Mouse (Mus musculus) right cerebral cortex, postnatal 25 days (tissue): ENCODE results near the gene Aldh4a1.

Source experiments
- DNase-seq: peaks from one replicate; pipeline ENCODE4 v3.0.0; 2022

The Aldh4a1 gene

DNA sequence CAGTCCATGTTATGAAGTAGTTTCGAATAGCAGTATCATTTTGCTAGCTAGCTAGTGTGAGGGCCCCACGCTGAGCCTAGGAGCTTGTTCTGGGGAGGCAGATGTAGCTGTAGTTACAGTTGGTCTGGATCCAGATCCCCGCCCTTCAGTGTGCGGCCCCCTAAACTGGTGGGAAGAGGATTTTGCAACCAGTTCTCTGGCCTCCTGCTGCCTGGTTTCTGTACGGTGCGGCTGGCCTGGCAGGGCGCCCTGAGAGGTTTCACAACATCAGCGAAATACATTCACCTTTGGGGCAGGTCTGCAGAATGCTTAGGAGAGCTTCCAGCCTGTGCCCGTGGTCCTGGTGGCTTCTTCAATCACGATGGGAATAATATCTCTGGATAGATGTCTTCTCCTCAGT is 2.0 kb downstream of the Aldh4a1 start:
- no peak for DNase-seq

GRCm38 (mm10) chr4:139627361-139627760 is 4.7 kb downstream of the Aldh4a1 start:
- no peak for DNase-seq

DNA sequence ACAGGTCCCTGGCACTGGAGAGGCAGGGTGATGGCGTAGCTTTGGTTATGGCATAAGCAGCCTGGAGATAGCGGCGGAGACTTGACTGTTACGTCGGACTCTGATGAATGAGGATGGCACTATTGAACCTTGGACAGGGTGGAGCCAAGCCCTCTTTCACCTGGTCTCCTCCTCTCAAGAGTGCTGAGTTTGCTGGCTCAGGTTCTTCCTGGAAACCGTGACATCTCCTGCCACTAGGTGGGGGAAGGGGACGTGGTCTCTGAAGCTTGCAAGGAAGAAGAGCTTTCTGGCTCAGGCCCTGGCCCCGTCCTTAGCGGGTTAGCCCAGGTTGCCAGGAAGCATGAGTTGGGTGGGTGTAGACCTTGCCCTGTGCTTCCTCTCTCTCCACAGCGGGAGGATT is 7.5 kb downstream of the Aldh4a1 start:
- DNase-seq = no peak

DNA sequence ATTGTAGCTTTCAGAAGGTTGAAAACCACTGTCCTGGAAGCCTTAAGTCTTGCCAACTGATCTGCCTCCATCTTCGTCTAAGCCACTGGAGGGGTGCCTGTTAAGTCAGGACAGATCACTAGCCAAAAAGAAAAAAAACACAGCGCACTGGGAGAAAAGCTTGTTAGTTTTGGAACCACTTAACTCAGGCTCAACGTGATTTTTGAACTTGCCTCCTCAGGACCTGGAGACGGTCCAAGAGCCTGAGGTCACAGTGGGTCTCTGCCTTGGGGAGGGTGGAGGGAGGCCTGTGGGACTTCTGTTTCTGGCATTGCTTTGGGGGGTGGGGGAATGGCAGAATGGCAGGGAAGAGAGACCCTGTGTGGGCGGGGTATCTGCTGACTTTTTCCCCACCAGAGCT is 8.5 kb downstream of the Aldh4a1 start:
- no peak for DNase-seq

DNA sequence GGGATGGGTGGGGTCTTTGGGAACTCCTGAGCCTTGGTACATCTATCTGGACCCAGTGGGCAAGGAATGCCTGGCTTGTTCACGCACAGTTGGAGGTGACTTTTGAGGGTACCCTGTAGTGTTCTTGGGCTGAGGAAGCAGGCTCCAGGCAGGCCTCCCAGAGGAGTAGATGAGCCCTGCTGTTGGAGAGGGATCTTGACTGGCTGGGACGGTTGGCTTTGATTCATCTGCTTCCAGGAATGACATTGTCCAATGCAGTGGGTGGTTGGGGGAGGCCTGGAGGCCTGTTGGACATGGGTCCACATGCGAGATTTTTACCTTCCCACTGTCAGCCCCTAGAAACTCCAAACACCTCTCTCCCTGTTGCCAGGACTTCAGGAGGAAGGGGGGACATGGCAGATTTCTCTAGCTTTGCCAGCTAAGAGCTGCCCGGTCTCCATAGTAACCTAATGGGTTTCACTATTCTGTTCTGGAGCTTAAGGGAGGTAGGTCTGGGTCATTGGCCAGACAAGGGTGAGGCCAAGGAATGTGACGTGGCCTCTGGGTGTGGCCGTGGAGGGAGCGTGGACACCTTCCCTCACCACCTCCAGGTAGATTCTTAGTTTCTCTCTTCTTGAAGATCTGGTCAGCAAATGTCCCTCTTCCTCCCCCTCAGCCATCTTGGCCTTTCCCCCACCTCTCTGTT is 9.0 kb downstream of the Aldh4a1 start:
- DNase-seq = no peak

- DNase-seq = no peak
Observed at GRCm38 (mm10) chr4:139632254-139632580, 9.6 kb downstream of the Aldh4a1 start.

- peak; percentile 52 for DNase-seq
Observed at GRCm38 (mm10) chr4:139636373-139636772, 13.7 kb downstream of the Aldh4a1 start.

DNA sequence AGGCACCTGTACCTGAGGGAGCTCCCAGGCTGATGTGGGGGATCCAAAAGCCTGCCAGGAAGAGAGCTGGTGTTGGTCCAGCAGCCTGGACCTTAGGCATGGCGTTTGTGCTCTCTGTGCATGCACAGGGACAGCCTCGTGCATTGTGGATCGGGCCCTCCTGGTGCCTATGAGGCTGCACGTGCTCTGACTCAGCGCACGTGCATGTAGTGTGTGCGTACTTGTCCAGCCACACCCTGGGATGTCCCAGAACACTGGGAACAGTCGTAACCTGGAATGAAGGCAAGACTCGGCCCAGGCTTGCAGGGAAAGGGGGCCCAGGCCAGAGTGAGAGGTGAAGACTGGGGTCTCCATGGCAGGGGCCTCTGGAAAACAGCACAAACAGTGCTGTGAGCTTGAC is 15.2 kb downstream of the Aldh4a1 start:
- DNase-seq = no peak

GRCm38 (mm10) chr4:139638356-139638755 is 15.7 kb downstream of the Aldh4a1 start:
- no peak for DNase-seq

GRCm38 (mm10) chr4:139639801-139640200 is 17.1 kb downstream of the Aldh4a1 start:
- no peak for DNase-seq

- DNase-seq = no peak
Observed at GRCm38 (mm10) chr4:139640333-139640732, 17.7 kb downstream of the Aldh4a1 start.

GRCm38 (mm10) chr4:139640775-139641174 is 18.1 kb downstream of the Aldh4a1 start:
- no peak for DNase-seq

GRCm38 (mm10) chr4:139641829-139642425 is 19.3 kb downstream of the Aldh4a1 start:
- no peak for DNase-seq

DNA sequence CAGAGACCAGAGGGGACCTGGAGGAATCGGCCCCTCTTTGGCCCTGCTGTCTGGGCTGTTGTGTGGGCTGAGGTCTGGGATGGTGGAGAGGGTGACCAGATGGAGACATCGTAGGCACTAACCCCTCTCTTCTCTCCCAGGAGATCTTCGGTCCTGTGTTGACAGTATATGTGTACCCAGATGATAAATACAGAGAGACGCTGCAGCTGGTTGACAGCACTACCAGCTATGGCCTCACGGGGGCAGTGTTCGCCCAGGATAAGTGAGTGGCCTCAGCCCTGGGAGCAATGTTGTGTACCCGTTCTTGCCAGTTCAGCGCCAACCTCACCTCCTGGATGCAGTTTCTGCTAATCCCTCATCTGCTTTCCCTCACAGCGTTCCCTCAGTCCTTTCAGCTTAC is 21.3 kb downstream of the Aldh4a1 start:
- peak; percentile 67 for DNase-seq

DNA sequence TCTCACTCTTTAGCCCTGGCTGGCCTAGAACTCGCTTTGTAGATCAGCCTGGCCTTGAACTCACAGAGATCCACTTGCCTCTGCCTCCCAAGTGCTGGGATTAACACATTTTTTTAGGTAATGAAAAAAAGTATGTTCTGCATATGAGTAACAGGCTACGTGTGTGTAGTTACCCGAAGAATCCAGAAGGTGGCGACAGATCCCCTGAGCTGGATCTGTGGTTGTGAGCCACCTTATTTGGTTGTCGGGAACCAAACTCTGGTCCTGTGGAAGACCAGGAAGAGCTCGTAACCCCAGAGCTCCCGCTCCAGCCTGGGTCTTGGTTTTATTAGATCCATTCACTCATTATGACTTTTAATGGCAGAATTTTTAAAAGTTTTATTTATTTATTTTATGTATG is 24.2 kb downstream of the Aldh4a1 start:
- no peak for DNase-seq

DNA sequence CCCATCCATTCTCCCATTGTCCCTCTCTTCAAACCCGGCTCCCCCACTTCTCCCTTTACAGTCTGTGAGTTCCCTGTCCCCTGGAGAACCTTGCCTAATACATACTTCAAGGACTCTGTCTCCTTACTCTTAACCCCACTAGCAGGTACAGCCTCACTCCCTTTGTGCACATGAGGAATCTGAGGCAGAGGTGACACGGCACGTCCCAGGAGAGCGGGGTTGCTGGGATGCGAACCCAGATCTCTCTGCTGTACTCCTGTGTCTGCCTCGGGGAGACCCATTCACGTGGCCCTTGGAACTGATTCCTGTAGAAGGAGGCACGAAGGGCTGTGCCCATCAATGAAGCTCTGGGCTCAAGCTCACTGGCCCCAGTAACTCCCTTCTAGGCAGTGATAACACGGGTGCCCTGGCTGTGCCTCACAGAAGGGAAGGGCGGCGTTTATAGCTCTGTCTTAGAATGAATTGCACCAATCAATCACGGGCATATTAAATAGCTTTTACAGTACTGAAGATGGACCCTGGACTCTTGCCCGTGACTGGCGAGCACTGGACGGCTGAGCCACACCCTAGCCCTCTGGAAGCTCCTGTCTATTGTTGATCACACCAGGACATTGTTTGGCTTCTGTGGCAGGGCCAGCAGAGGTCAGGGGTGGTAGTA is 27.5 kb downstream of the Aldh4a1 start:
- DNase-seq = no peak

GRCm38 (mm10) chr4:139650907-139651306 is 28.2 kb downstream of the Aldh4a1 start:
- no peak for DNase-seq

- DNase-seq = no peak
Observed at GRCm38 (mm10) chr4:139653238-139653637, 30.6 kb downstream of the Aldh4a1 start, which contains the start of gene Tas1r2. Gene Tas1r2, plus strand, starts transcription at chr4:139653538.

GRCm38 (mm10) chr4:139661897-139662296 is 39.2 kb downstream of the Aldh4a1 start:
- DNase-seq = no peak

GRCm38 (mm10) chr4:139667632-139668031 is 45.0 kb downstream of the Aldh4a1 start:
- DNase-seq = no peak

DNA sequence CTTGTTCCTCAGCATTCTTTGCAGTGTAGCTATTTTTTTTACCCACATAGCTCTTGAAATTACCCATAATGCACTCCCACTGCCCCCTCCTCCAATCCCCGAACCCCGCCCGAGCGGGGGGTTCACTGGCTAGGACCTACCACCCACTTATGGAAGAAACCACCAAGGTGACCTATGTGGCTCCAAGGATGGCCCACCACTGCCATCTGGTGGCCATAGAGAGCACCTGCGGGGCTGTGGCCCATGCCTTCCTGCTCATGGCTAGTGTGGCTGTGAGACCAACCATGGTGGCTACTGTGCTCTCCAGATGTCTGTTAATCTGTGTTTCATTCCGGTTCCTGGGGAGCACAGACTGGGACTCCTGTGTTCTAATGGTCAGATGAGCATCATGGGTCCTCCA is 47.2 kb downstream of the Aldh4a1 start:
- peak; percentile 14 for DNase-seq

DNA sequence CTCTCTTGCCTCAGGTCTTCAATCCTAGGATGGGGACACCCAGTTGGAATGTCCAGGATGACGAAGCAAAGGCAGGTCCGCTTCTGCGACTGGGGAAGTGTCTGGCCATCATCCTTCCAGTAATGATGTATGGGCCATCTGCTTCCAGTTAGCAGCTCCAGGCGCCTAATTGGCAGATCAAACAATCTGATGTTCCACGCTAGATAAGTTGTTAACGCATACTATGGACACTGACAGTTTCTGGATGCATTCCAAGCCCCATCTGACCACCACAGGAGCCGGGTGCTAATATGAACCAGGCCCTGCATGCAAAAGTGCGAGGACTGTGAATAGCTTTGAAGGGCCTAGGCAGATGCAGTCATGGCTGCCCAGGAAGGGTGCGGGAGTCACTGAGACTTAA is 53.0 kb downstream of the Aldh4a1 start:
- no peak for DNase-seq

DNA sequence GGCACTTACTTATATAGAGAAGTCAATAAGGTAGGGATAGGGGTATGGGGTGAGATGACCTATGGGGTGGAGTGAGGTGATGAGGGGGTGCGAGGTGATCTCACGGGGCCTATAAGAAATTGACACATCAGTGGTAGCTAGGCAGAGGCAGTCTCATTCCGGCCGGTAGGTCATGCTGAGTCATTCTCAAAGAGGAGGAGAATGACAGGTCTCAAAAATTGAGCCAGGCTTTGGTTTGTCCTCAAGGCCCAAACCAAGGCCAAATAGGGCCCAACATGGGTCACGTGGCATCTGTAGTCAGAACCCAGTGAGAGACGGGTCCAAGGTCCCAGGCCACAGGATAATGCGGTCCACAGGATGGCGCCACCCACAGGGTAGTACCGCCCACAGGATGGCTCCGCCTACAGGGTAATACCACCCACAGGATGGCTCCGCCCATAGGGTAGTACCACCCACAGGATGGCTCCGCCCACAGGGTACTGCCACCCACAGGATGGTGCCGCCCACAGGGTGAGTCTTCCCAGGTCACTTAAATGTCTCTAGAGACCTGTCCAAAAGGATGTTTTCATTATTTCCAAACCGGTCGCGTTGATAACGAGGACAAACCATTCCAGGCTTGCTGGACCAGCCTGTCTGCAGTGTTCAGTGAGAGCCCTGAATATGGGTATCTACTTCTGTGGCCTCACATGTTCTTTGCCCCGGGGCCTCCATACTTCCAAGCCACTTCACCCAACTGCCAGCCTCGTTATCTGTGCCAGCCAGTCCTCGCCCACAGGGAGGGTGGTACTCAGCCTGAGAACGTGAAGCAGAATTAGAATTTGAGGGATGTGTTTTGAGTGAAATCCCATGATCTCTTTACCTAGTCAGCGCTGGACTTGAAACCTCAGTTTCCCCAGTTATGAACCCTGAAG is 61.3 kb downstream of the Aldh4a1 start:
- no peak for DNase-seq
